8 mouse cellular contexts compared by ENCODE assay signal in genomic region chr4:35225734-35226495, GRCm38 (mm10). TPM values are rescaled to one million over a fixed set of nuclear protein-coding genes. Genes with fewer than 3 reads are reported as not detected.
DNase-seq lines count a peak whose midpoint lies in the region; ATAC-seq lines count a peak whose summit lies in the region.

Gene C9orf72, minus strand, starts transcription at chr4:35226175.

- intact Hi-C loops in left cerebral cortex, postnatal 14 days (cut with DNase I), result no loop called here

- under 1% methylated on average over 50 of the region's 51 CpGs for WGBS in intestine, embryonic 14.5 days

- H3K4me1 ChIP-seq in intestine, embryonic 14.5 days (replicated peaks; ENCODE audit: control insufficient read depth, insufficient read depth, low read length), result 0 out of 2 replicates have a peak, but pooled peaks cover 4% of the 10 kb centered on the region

- peak within 1 kb of the TSS; percentile 24 for H3K27ac ChIP-seq in intestine, embryonic 14.5 days (ENCODE audit: low read depth)

- H3K9ac ChIP-seq in intestine, embryonic 14.5 days (ENCODE audit: low read length), result peak within 1 kb of the TSS; percentile 68

- peak; percentile 91 to 93 for DNase-seq in adrenal gland, adult 18-20 months (ENCODE audit: low spot score in 2 of 2)
- peak; percentile 95 for DNase-seq in embryo, embryonic 11 days
- DNase-seq in gastrocnemius, postnatal 25 days, result peak; percentile 92
- peak; percentile 98 for DNase-seq in intestine, embryonic 14.5 days (ENCODE audit: low spot score)
- DNase-seq in left cerebral cortex, postnatal 14 days (ENCODE audit: low spot score in 2 of 2), result peak; percentile 96 to 98
- DNase-seq in mesoderm, embryonic 11.5 days (ENCODE audit: low read depth, low spot score), result peak; percentile 92
- peak; percentile 94 to 97 for DNase-seq in right cerebral cortex, postnatal 36 days (ENCODE audit: low spot score in 2 of 2)
- DNase-seq in yolk sac, embryonic 10.5 days (ENCODE audit: low spot score), result peak; percentile 92

- no peaks in the 10 kb centered on the region for H3K27me3 ChIP-seq in intestine, embryonic 14.5 days (replicated peaks; ENCODE audit: control insufficient read depth, insufficient read depth, low read length)

- no peaks in the 10 kb centered on the region for H3K36me3 ChIP-seq in intestine, embryonic 14.5 days (ENCODE audit: control insufficient read depth, insufficient read depth, low read length)

- peak within 1 kb of the TSS; percentile 72 for H3K4me3 ChIP-seq in intestine, embryonic 14.5 days (ENCODE audit: low read depth, low read length)

- ATAC-seq in intestine, embryonic 14.5 days (replicated peaks; ENCODE audit: low FRiP score, low TSS enrichment, low read depth), result peak; percentile 99

- no peaks in the 10 kb centered on the region for H3K9me3 ChIP-seq in intestine, embryonic 14.5 days (ENCODE audit: control insufficient read depth, low read length)

- H3K4me2 ChIP-seq in intestine, embryonic 14.5 days (ENCODE audit: low read length), result peak within 1 kb of the TSS; percentile 92

RNA-seq across cellular contexts. Expression of gene C9orf72, which starts in this region (rescaled TPM):
- 10 to 100 TPM; 15.6 to 27.4 TPM for total RNA-seq in adrenal gland, adult 18-20 months (2021)
- 10 to 100 TPM in 1 of 2 experiments, 1 to 10 TPM in 1; 9.5 to 13.4 TPM for total RNA-seq in gastrocnemius, postnatal 25 days (2021)
- polyA plus RNA-seq in intestine, embryonic 14.5 days (2014; fragmentation: Nextera tagmentation; extraction: Ambion mirVana), result 11.7 and 15.1 TPM in 2 replicates
- total RNA-seq in left cerebral cortex, postnatal 14 days (2021), result 10 to 100 TPM; 28.4 to 31.2 TPM

Comparison
In these comparisons a context has a peak if more than half of its experiments do, and no peak if none do; other contexts are left out.
1. Peak in every context shown above with its lines: DNase-seq, ATAC-seq, H3K4me3 ChIP-seq and H3K27ac ChIP-seq.